In genomic region chr8:94988619-94989018, GRCm38 (mm10) we compare ENCODE assay signal across 22 mouse cellular contexts. TPM values are rescaled to one million over a fixed set of nuclear protein-coding genes. Genes with fewer than 3 reads are reported as not detected.
A peak's percentile ranks its signal among the peaks of the same experiment; 100 is the strongest.
DNase-seq lines count a peak whose midpoint lies in the region; ATAC-seq and TF ChIP-seq lines count a peak whose summit lies in the region.
"Had no signal": no experiment of that assay in that cellular context is flagged by ENCODE, and none has a peak within 500 bp of the region (broad histone marks: within the 10 kb centered on the region; RNA-seq: fewer than 3 reads in every experiment).

No protein-coding gene starts in this region.

- no peaks in the 10 kb centered on the region for H3K9me3 ChIP-seq in kidney, postnatal 0 days (replicated peaks; ENCODE audit: low read length)
- H3K9me3 ChIP-seq in kidney, embryonic 16.5 days (ENCODE audit: low read length) = no peaks in the 10 kb centered on the region
- H3K9me3 ChIP-seq in liver, embryonic 12.5 days (replicated peaks) = no peaks in the 10 kb centered on the region
- H3K9me3 ChIP-seq: embryonic facial prominence, embryonic 15.5 days; forebrain, embryonic 12.5 days; limb, embryonic 12.5 days; lung, embryonic 15.5 days; midbrain, embryonic 13.5 days; neural tube, embryonic 12.5 days; stomach, embryonic 15.5 days had no signal

- H3K4me2 ChIP-seq in kidney, postnatal 0 days (ENCODE audit: low read length) = no peak overlapping the region
- H3K4me2 ChIP-seq in kidney, embryonic 16.5 days (replicated peaks; ENCODE audit: low read depth, low read length) = no peak overlapping the region
- H3K4me2 ChIP-seq in liver, embryonic 12.5 days = peak overlapping the region; percentile 92
- H3K4me2 ChIP-seq: embryonic facial prominence, embryonic 15.5 days; forebrain, embryonic 12.5 days; limb, embryonic 12.5 days; lung, embryonic 15.5 days; midbrain, embryonic 13.5 days; neural tube, embryonic 12.5 days; stomach, embryonic 15.5 days had no signal

- H3K9ac ChIP-seq in kidney, postnatal 0 days (ENCODE audit: low read depth, low read length) = no peak overlapping the region
- no peak overlapping the region for H3K9ac ChIP-seq in kidney, embryonic 16.5 days (replicated peaks; ENCODE audit: low read length)
- H3K9ac ChIP-seq in liver, embryonic 12.5 days = peak overlapping the region; percentile 96
- H3K9ac ChIP-seq: embryonic facial prominence, embryonic 15.5 days; forebrain, embryonic 12.5 days; limb, embryonic 12.5 days; lung, embryonic 15.5 days; midbrain, embryonic 13.5 days; neural tube, embryonic 12.5 days; stomach, embryonic 15.5 days had no signal

- peak overlapping the region; percentile 73 for H3K4me3 ChIP-seq in gastrocnemius, adult 2 months
- H3K4me3 ChIP-seq in kidney, postnatal 0 days (replicated peaks; ENCODE audit: low read depth, low read length) = no peak overlapping the region
- no peak overlapping the region for H3K4me3 ChIP-seq in kidney, embryonic 16.5 days (ENCODE audit: low read length)
- peak overlapping the region; percentile 86 for H3K4me3 ChIP-seq in liver, embryonic 12.5 days
- no peak overlapping the region for H3K4me3 ChIP-seq in olfactory bulb, adult 2 months (ENCODE audit: insufficient read depth, low read depth, low read length)
- H3K4me3 ChIP-seq: embryonic facial prominence, embryonic 15.5 days; forebrain, embryonic 12.5 days; limb, embryonic 12.5 days; lung, embryonic 15.5 days; midbrain, embryonic 13.5 days; neural tube, embryonic 12.5 days; stomach, embryonic 15.5 days had no signal

- 68% methylated on average over 6 of the region's 6 CpGs for WGBS in kidney, postnatal 0 days
- 59% methylated on average over 6 of the region's 6 CpGs for WGBS in kidney, embryonic 16.5 days
- 45% methylated on average over 6 of the region's 6 CpGs for WGBS in liver, embryonic 12.5 days (ENCODE audit: insufficient replicate concordance)
- 54% methylated on average over 6 of the region's 6 CpGs for WGBS in olfactory bulb, adult 2 months

- H3K27me3 ChIP-seq in kidney, postnatal 0 days (ENCODE audit: insufficient read depth, low read length) = no peaks in the 10 kb centered on the region
- no peaks in the 10 kb centered on the region for H3K27me3 ChIP-seq in kidney, embryonic 16.5 days (ENCODE audit: insufficient read depth, low read length)
- no peaks in the 10 kb centered on the region for H3K27me3 ChIP-seq in liver, embryonic 12.5 days (replicated peaks)
- H3K27me3 ChIP-seq: embryonic facial prominence, embryonic 15.5 days; forebrain, embryonic 12.5 days; lung, embryonic 15.5 days; midbrain, embryonic 13.5 days; neural tube, embryonic 12.5 days had no signal

- H3K4me1 ChIP-seq in kidney, postnatal 0 days (replicated peaks; ENCODE audit: insufficient read depth, low read length) = peaks cover 36% of the 10 kb centered on the region
- peaks cover 55% of the 10 kb centered on the region for H3K4me1 ChIP-seq in kidney, embryonic 16.5 days (ENCODE audit: insufficient read depth, low read length)
- H3K4me1 ChIP-seq in liver, embryonic 12.5 days = peaks cover 83% of the 10 kb centered on the region
- peaks cover 85% of the 10 kb centered on the region for H3K4me1 ChIP-seq in olfactory bulb, adult 2 months (ENCODE audit: control insufficient read depth, insufficient read depth, low read length)

- ATAC-seq in kidney, postnatal 0 days (replicated peaks; ENCODE audit: low FRiP score, low read depth) = no peak
- ATAC-seq in kidney, embryonic 16.5 days (ENCODE audit: low FRiP score, low TSS enrichment) = no peak
- no peak for ATAC-seq in liver, embryonic 12.5 days
- ATAC-seq: midbrain, embryonic 13.5 days had no signal

- peak overlapping the region; percentile 92 for H3K27ac ChIP-seq in gastrocnemius, adult 2 months
- H3K27ac ChIP-seq in kidney, postnatal 0 days = no peak overlapping the region
- H3K27ac ChIP-seq in kidney, embryonic 16.5 days (ENCODE audit: low read length) = no peak overlapping the region
- H3K27ac ChIP-seq in liver, embryonic 12.5 days = peak overlapping the region; percentile 98
- peak overlapping the region; percentile 6; the same call in 1 of the 2 replicates for H3K27ac ChIP-seq in olfactory bulb, adult 2 months (ENCODE audit: insufficient read depth, low read depth, low read length)
- H3K27ac ChIP-seq: embryonic facial prominence, embryonic 15.5 days; forebrain, embryonic 12.5 days; limb, embryonic 12.5 days; lung, embryonic 15.5 days; midbrain, embryonic 13.5 days; neural tube, embryonic 12.5 days; stomach, embryonic 15.5 days had no signal

- no peak for TF ChIP-seq CTCF in gastrocnemius, adult 2 months (IDR thresholded peaks at IDR 0.05)
- peak; percentile 32; the same call in 1 of the 2 replicates for TF ChIP-seq CTCF in kidney, postnatal 0 days (IDR thresholded peaks at IDR 0.05; ENCODE audit: low read depth)
- TF ChIP-seq CTCF in olfactory bulb, adult 2 months (IDR thresholded peaks at IDR 0.05; ENCODE audit: insufficient read depth, low read depth, low read length) = no peak

- H3K36me3 ChIP-seq in kidney, postnatal 0 days (ENCODE audit: insufficient read depth, low read length) = no peaks in the 10 kb centered on the region
- H3K36me3 ChIP-seq in kidney, embryonic 16.5 days (ENCODE audit: insufficient read depth, low read length) = no peaks in the 10 kb centered on the region
- peaks cover 65% of the 10 kb centered on the region for H3K36me3 ChIP-seq in liver, embryonic 12.5 days
- H3K36me3 ChIP-seq: embryonic facial prominence, embryonic 15.5 days; forebrain, embryonic 12.5 days; limb, embryonic 12.5 days; lung, embryonic 15.5 days; midbrain, embryonic 13.5 days; neural tube, embryonic 12.5 days; stomach, embryonic 15.5 days had no signal

- intact Hi-C loops in gastrocnemius, adult 2 months (cut with DNase I) = no loop called here

- no peak for TF ChIP-seq POLR2A in olfactory bulb, adult 2 months (IDR thresholded peaks at IDR 0.05; ENCODE audit: insufficient read depth, low read depth, low read length)

- no peak for DNase-seq in gastrocnemius, adult 2 months
- DNase-seq in gastrocnemius, postnatal 25 days = no peak
- DNase-seq in kidney, postnatal 0 days (ENCODE audit: low spot score) = no peak
- no peak for DNase-seq in layer of hippocampus, adult 9-11 months
- DNase-seq in layer of hippocampus, postnatal 14 days (ENCODE audit: low spot score in 2 of 2) = no peak
- DNase-seq: cerebellum, adult 2 months; cerebellum, postnatal 36 days; gastrocnemius, postnatal 10 days; kidney, postnatal 14 days; spleen, adult 18-20 months; thymus, adult 2 months had no signal

RNA-seq across cellular contexts. Expression of gene Adgrg1, which starts 14.1 kb away (rescaled TPM):
- total RNA-seq in gastrocnemius, adult 2 months (2021) = 10 to 100 TPM; 20.7 to 27.4 TPM
- total RNA-seq in gastrocnemius, postnatal 25 days (2021) = 10 to 100 TPM; 16.7 to 22.6 TPM
- polyA plus RNA-seq in kidney, postnatal 0 days (2015; fragmentation: Nextera tagmentation; extraction: Ambion mirVana) = 109 and 125 TPM in 2 replicates
- polyA plus RNA-seq in kidney, embryonic 16.5 days (2015; fragmentation: Nextera tagmentation; extraction: Ambion mirVana) = 66.2 and 67.8 TPM in 2 replicates
- 78.5 and 80.9 TPM in 2 replicates for polyA plus RNA-seq in liver, embryonic 12.5 days (2016; fragmentation: Nextera tagmentation; extraction: Ambion mirVana)
- not detected in 2 replicates for polyA plus RNA-seq in olfactory bulb, adult 2 months (2012; ENCODE audit: insufficient read depth, insufficient read length, low replicate concordance, missing spikeins)
- total RNA-seq in layer of hippocampus, postnatal 14 days (2021) = 100 to 1,000 TPM; 113 to 146 TPM

RNA-seq across cellular contexts. Expression of gene Adgrg3, which starts 28.9 kb away (rescaled TPM):
- under 1 TPM; 0.28 to 0.43 TPM for total RNA-seq in gastrocnemius, adult 2 months (2021)
- total RNA-seq in gastrocnemius, postnatal 25 days (2021) = under 1 TPM; 0.41 to 0.86 TPM
- polyA plus RNA-seq in kidney, postnatal 0 days (2015; fragmentation: Nextera tagmentation; extraction: Ambion mirVana) = 3.7 and 4.4 TPM in 2 replicates
- polyA plus RNA-seq in kidney, embryonic 16.5 days (2015; fragmentation: Nextera tagmentation; extraction: Ambion mirVana) = 5.0 and 5.1 TPM in 2 replicates
- polyA plus RNA-seq in liver, embryonic 12.5 days (2016; fragmentation: Nextera tagmentation; extraction: Ambion mirVana) = 7.9 and 8.7 TPM in 2 replicates
- polyA plus RNA-seq in olfactory bulb, adult 2 months (2012; ENCODE audit: insufficient read depth, insufficient read length, low replicate concordance, missing spikeins) = not detected in 2 replicates
- under 1 TPM in 1 of 2 experiments, not detected in 1; 0.48 TPM for total RNA-seq in layer of hippocampus, postnatal 14 days (2021)
- total RNA-seq: MEL had no signal

Comparison
In these comparisons a context has a peak if more than half of its experiments do, and no peak if none do; other contexts are left out.
1. H3K27ac ChIP-seq: peak in gastrocnemius, adult 2 months (single experiment), liver, embryonic 12.5 days (single experiment) and olfactory bulb, adult 2 months (single experiment); none in kidney, postnatal 0 days (single experiment) and kidney, embryonic 16.5 days (single experiment).
2. H3K4me3 ChIP-seq: peak in gastrocnemius, adult 2 months (single experiment) and liver, embryonic 12.5 days (single experiment); none in kidney, postnatal 0 days (single experiment), kidney, embryonic 16.5 days (single experiment) and olfactory bulb, adult 2 months (single experiment).